ENCODE assay signal across 17 mouse cellular contexts in the genomic region with DNA sequence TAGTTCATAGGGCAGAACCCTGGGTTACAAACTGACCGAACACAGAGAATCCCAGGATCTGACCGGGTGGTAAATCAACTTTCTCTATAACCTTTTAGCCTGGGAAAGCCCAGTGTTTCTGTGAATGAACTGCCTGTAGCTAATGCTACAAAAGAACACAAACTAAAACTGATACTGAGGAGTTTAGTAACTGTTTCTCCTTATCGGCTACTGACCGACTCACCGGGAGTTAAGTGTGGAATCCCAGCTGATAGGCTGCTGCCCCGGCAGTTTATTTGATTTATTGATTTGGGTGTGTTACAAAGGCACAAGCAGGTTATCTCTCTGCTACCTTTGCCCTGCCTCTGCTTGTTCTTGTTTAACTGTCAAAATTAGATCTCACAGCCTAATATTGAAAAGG. TPM values are rescaled to one million over a fixed set of nuclear protein-coding genes. Genes with fewer than 3 reads are reported as not detected.
DNase-seq lines count a peak whose midpoint lies in the region; ATAC-seq and TF ChIP-seq lines count a peak whose summit lies in the region.
"Had no signal": no experiment of that assay in that cellular context is flagged by ENCODE, and none has a peak within 500 bp of the region (broad histone marks: within the 10 kb centered on the region; RNA-seq: fewer than 3 reads in every experiment).

No protein-coding gene starts in this region.

- peak; percentile 97 for TF ChIP-seq EP300 in liver, postnatal 0 days (IDR thresholded peaks at IDR 0.05; ENCODE audit: low read depth)

- no peaks in the 10 kb centered on the region for H3K27me3 ChIP-seq in erythroblast, embryonic 14.5 days (ENCODE audit: control insufficient read depth)
- no peaks in the 10 kb centered on the region for H3K27me3 ChIP-seq in liver, postnatal 0 days (ENCODE audit: insufficient read depth, low read length)
- 0 out of 2 replicates have a peak, but pooled peaks cover under 1% of the 10 kb centered on the region for H3K27me3 ChIP-seq in hindbrain, embryonic 10.5 days (ENCODE audit: insufficient read depth, poor library complexity, severe bottlenecking)
- H3K27me3 ChIP-seq: hindbrain, embryonic 13.5 days had no signal

- H3K27ac ChIP-seq in liver, postnatal 0 days (ENCODE audit: low read depth) = peak overlapping the region; percentile 88
- H3K27ac ChIP-seq in hindbrain, embryonic 10.5 days = no peak overlapping the region
- H3K27ac ChIP-seq: hindbrain, embryonic 13.5 days; limb, embryonic 13.5 days; neural tube, embryonic 13.5 days had no signal

- H3K36me3 ChIP-seq in erythroblast, embryonic 14.5 days (ENCODE audit: control insufficient read depth) = no peaks in the 10 kb centered on the region; the same call in 1 of the 2 replicates
- H3K36me3 ChIP-seq in liver, postnatal 0 days (replicated peaks; ENCODE audit: insufficient read depth, low read length) = no peaks in the 10 kb centered on the region
- no peaks in the 10 kb centered on the region for H3K36me3 ChIP-seq in hindbrain, embryonic 10.5 days
- H3K36me3 ChIP-seq: hindbrain, embryonic 13.5 days; limb, embryonic 13.5 days; neural tube, embryonic 13.5 days had no signal

- H3K9ac ChIP-seq in liver, postnatal 0 days (replicated peaks) = peak overlapping the region; percentile 10; the same call in 1 of the 2 replicates
- H3K9ac ChIP-seq: forebrain, postnatal 0 days; hindbrain, embryonic 13.5 days; limb, embryonic 13.5 days; neural tube, embryonic 13.5 days had no signal

- ATAC-seq in erythroblast, adult 5-6 weeks (replicated peaks; ENCODE audit: low FRiP score, poor library complexity, severe bottlenecking) = no peak
- ATAC-seq in liver, postnatal 0 days = peak; percentile 79
- ATAC-seq: forebrain, postnatal 0 days had no signal

- no peaks in the 10 kb centered on the region for H3K9me3 ChIP-seq in erythroblast, embryonic 14.5 days (ENCODE audit: control insufficient read depth, low read length)
- no peaks in the 10 kb centered on the region for H3K9me3 ChIP-seq in liver, postnatal 0 days (ENCODE audit: low read length)
- no peaks in the 10 kb centered on the region for H3K9me3 ChIP-seq in hindbrain, embryonic 10.5 days
- H3K9me3 ChIP-seq: hindbrain, embryonic 13.5 days; limb, embryonic 13.5 days; neural tube, embryonic 13.5 days had no signal

- peak; percentile 67 for DNase-seq in liver
- peak; percentile 28 for DNase-seq in liver, postnatal 0 days
- DNase-seq in yolk sac, embryonic 10.5 days (ENCODE audit: low spot score) = peak; percentile 49
- no peak for DNase-seq in cerebellum, postnatal 25 days
- DNase-seq in hindbrain, embryonic 10.5 days (ENCODE audit: low spot score) = no peak
- DNase-seq in heart, postnatal 4 days = no peak
- DNase-seq: adrenal gland, adult 8-10 months; cerebellum, adult 11-12 months; forebrain, postnatal 0 days; kidney, adult 18-20 months; kidney, postnatal 14 days; lung, postnatal 14 days had no signal

- no peak for TF ChIP-seq CTCF in liver, postnatal 0 days (IDR thresholded peaks at IDR 0.05; ENCODE audit: low read depth)

- H3K4me3 ChIP-seq in erythroblast, embryonic 14.5 days (replicated peaks) = peak overlapping the region; percentile 40
- H3K4me3 ChIP-seq in liver, postnatal 0 days (ENCODE audit: low read depth, low read length) = peak overlapping the region; percentile 23
- no peak overlapping the region for H3K4me3 ChIP-seq in hindbrain, embryonic 10.5 days
- H3K4me3 ChIP-seq: hindbrain, embryonic 13.5 days; limb, embryonic 13.5 days; neural tube, embryonic 13.5 days had no signal

- 24% methylated on average over 6 of the region's 6 CpGs for WGBS in liver, postnatal 0 days (ENCODE audit: insufficient replicate concordance)
- WGBS in hindbrain, embryonic 10.5 days = 85% methylated on average over 6 of the region's 6 CpGs

- H3K4me1 ChIP-seq in erythroblast, embryonic 14.5 days (ENCODE audit: control insufficient read depth) = peaks cover 82% of the 10 kb centered on the region
- peaks cover 48% of the 10 kb centered on the region for H3K4me1 ChIP-seq in liver, postnatal 0 days (ENCODE audit: insufficient read depth)
- peaks cover 22% of the 10 kb centered on the region for H3K4me1 ChIP-seq in hindbrain, embryonic 10.5 days (replicated peaks)

- H3K4me2 ChIP-seq in liver, postnatal 0 days (ENCODE audit: low read depth, low read length) = peak overlapping the region; percentile 49
- H3K4me2 ChIP-seq: hindbrain, embryonic 13.5 days; limb, embryonic 13.5 days; neural tube, embryonic 13.5 days had no signal

RNA-seq across cellular contexts. Expression of a gene that starts 9.0 kb away (rescaled TPM):
- 2.3 and 2.8 TPM in 2 replicates for polyA plus RNA-seq in erythroblast, embryonic 14.5 days (2012)
- 0.77 and 3.1 TPM in 2 replicates for total RNA-seq in erythroblast, adult 5-6 weeks (2015; ENCODE audit: low replicate concordance)
- 2.1 and 5.3 TPM in 2 replicates for total RNA-seq in erythroblast, adult 5-6 weeks (2017; ENCODE audit: low replicate concordance)
- 7.8 and 8.1 TPM in 2 replicates for polyA plus RNA-seq in liver, postnatal 0 days (2015; fragmentation: Nextera tagmentation; extraction: Ambion mirVana)
- polyA plus RNA-seq in hindbrain, embryonic 10.5 days (2016; fragmentation: Nextera tagmentation; extraction: Ambion mirVana) = 10.8 and 13.4 TPM in 2 replicates
- 1 to 10 TPM; 2.1 to 2.3 TPM for total RNA-seq in heart, postnatal 4 days (2021)

RNA-seq across cellular contexts. Expression of a gene that starts 9.1 kb away (rescaled TPM):
- polyA plus RNA-seq in erythroblast, embryonic 14.5 days (2012) = 8.4 and 10.4 TPM in 2 replicates
- total RNA-seq in erythroblast, adult 5-6 weeks (2015; ENCODE audit: low replicate concordance) = 2.3 and 4.8 TPM in 2 replicates
- 3.6 and 11.0 TPM in 2 replicates for total RNA-seq in erythroblast, adult 5-6 weeks (2017; ENCODE audit: low replicate concordance)
- 3.3 and 3.7 TPM in 2 replicates for polyA plus RNA-seq in liver, postnatal 0 days (2015; fragmentation: Nextera tagmentation; extraction: Ambion mirVana)
- 5.4 and 6.7 TPM in 2 replicates for polyA plus RNA-seq in hindbrain, embryonic 10.5 days (2016; fragmentation: Nextera tagmentation; extraction: Ambion mirVana)
- total RNA-seq in heart, postnatal 4 days (2021) = 1 to 10 TPM; 3.6 to 3.9 TPM

RNA-seq across cellular contexts. Expression of a gene that starts 37.0 kb away (rescaled TPM):
- 0.49 and 0.65 TPM in 2 replicates for polyA plus RNA-seq in erythroblast, embryonic 14.5 days (2012)
- total RNA-seq in erythroblast, adult 5-6 weeks (2015; ENCODE audit: low replicate concordance) = 17.5 and 28.6 TPM in 2 replicates
- total RNA-seq in erythroblast, adult 5-6 weeks (2017; ENCODE audit: low replicate concordance) = 28.1 and 28.3 TPM in 2 replicates
- polyA plus RNA-seq in liver, postnatal 0 days (2015; fragmentation: Nextera tagmentation; extraction: Ambion mirVana) = 10.5 and 12.9 TPM in 2 replicates
- polyA plus RNA-seq in hindbrain, embryonic 10.5 days (2016; fragmentation: Nextera tagmentation; extraction: Ambion mirVana) = 27.9 and 37.9 TPM in 2 replicates
- 10 to 100 TPM in 1 of 2 experiments, 1 to 10 TPM in 1; 9.5 to 10.2 TPM for total RNA-seq in heart, postnatal 4 days (2021)

RNA-seq across cellular contexts. Expression of a gene that starts 57.2 kb away (rescaled TPM):
- 1.1 TPM in 2 replicates for polyA plus RNA-seq in erythroblast, embryonic 14.5 days (2012)
- total RNA-seq in erythroblast, adult 5-6 weeks (2015; ENCODE audit: low replicate concordance) = 0.63 and 2.9 TPM in 2 replicates
- 2.4 and 2.6 TPM in 2 replicates for total RNA-seq in erythroblast, adult 5-6 weeks (2017; ENCODE audit: low replicate concordance)
- 4.1 and 4.3 TPM in 2 replicates for polyA plus RNA-seq in liver, postnatal 0 days (2015; fragmentation: Nextera tagmentation; extraction: Ambion mirVana)
- 27.3 and 34.1 TPM in 2 replicates for polyA plus RNA-seq in hindbrain, embryonic 10.5 days (2016; fragmentation: Nextera tagmentation; extraction: Ambion mirVana)
- total RNA-seq in heart, postnatal 4 days (2021) = 10 to 100 TPM; 19.9 to 23.4 TPM

Comparison
In these comparisons a context has a peak if more than half of its experiments do, and no peak if none do; other contexts are left out.
1. DNase-seq: peak in liver (single experiment), liver, postnatal 0 days (single experiment) and yolk sac, embryonic 10.5 days (single experiment); none in cerebellum, postnatal 25 days (0 of 2), hindbrain, embryonic 10.5 days (single experiment) and heart, postnatal 4 days (single experiment).